Mouse (Mus musculus): ENCODE measurements around the gene Gpr157. TPM values are rescaled to one million over a fixed set of nuclear protein-coding genes. Genes with fewer than 3 reads are reported as not detected.
A peak's percentile ranks its signal among the peaks of the same experiment; 100 is the strongest.

The Gpr157 gene
- total RNA-seq, 2 experiments from 2014 or later, result 3.1 to 3.8 TPM

DNA sequence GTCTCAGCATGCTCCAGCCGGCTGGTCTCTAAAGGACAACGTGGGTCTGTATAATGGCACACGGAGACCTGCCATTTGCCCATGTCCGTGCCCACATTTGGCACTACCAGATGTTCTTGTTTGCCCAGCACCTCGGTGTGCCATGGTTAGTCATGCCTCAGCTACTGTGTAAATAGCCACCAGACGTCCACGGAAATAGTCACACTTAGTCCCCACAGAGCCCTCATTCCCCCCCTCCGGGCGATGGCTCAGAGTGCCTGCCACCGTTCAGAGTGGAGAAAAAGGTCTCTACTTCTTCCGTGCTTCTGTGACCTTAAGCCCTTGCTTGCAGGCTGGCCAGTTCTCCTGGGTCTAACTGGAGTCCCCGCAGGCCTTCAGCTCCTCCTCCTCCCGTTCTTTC, 51.9 kb downstream of the Gpr157 start:
- DNase-seq (ENCODE audit: low spot score in 2 of 2), result no peak

DNA sequence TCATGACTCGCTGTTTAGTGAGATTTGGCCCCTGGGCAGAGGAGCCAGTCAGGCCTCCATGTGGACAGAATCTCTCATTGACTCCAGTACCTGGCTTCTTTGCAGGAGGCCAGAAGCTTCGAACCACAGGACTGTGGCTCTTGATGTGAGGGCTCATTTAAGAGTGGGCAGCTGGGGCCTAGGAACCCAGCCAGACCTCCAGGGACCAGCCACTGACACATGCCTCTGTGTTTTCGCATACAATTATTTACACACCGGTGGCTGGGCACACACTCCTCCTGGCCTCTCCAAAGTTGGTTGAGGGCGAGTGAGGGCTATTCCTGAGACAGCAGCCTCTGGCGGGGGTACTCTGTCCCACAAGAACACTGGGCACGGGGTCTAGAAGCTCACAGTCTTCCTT, 53.2 kb downstream of the Gpr157 start:
- no peak for DNase-seq (ENCODE audit: low spot score in 2 of 2)

DNA sequence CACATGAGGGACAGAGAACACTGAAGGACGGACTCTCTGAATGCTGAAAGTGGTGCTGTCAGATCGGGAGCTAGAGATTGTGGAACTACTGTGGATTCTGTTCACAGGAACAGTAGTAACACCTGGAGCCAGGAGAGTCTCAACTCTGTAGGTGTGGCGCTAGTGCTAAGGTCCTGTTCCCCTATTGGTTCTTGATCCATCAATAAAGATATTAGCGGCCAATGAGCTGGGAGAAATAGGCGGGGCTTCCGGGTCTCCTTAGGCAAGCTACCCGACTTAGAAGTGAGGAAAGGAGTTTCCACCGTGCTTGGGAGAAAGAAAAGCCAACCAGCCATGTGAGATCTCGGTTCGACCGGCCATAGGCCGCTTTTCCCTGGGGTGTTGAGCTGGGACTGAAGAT, 57.1 kb downstream of the Gpr157 start:
- DNase-seq (ENCODE audit: low spot score in 2 of 2), result no peak

DNA sequence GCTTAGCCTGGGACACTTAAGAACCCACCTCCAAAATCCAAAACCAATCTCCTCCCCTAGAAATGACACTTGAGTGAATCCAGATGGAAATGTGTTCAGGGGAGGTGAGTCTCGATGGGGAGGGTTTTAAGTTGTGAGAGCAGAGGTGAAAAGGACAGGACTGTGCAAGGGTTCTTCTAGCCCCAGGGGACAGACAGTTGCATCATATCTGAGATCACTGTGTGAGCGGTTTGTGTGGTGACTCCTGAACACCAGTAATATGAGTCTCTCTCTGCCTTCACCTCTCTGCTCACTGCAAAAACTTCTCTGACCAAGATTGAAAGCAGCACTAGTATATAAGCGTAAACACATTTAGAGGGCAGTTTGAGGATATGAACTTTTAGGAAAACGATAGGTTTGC, 59.1 kb downstream of the Gpr157 start:
- DNase-seq (ENCODE audit: low spot score in 2 of 2), result no peak

DNA sequence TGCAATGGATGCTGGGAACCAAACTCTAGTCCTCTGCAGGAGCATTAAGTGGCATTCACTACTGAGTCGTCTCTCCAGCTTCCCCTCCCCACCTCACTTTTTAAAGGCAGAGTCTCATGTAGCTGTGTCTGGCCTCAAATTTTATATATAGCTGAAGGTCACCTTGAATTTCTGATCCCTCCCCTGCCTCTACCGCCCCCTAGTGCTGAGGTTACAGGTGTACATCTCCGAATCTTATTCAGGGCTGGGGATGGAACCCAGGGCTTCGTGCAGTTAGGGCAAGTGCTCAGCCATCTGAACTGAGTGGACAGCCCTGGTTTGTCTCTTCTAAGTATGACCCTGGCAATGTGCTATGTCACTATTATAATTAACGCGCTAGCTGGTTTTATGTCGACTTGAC, 63.9 kb downstream of the Gpr157 start:
- no peak for DNase-seq (ENCODE audit: low spot score in 2 of 2)

DNA sequence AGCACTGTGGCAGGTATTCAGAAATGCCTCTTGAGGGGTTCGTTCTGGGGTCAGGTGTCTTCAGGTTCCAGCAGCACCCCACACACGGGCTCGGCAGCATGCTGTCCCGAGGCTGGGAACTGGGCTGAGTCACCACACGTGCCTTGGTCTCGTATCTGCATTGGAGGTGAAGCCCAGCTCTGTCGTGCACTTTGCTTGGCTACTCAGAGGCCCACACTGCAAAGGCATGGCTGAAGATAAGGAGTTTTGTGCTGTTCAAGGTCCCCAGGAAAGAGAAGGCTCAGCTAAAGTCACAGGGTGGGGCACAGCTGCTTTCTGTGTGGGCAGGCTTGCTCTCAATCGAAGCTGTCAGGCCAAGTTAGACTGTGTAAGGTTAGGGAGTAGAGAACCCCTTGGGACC, 65.3 kb downstream of the Gpr157 start:
- DNase-seq (ENCODE audit: low spot score in 2 of 2), result no peak

DNA sequence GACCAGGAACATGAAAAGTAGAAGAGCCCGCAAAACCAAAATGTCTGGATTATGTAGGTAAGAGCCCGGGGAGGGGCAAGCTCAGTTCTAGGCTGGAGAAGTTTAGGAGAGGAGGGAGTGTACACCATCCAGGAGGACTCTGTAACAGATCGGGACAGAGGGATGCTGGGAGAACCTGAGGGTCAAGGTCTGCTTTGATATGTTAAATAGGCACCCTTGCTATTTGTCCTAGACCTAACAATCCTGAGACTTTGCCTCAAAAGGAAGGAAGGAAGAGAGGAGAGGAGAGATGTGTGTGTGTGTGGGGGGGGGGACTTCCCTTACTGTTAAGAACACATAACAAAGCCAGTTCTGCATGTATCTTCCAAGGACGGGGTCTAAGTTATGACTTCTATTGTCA, 68.1 kb downstream of the Gpr157 start:
- no peak for DNase-seq (ENCODE audit: low spot score in 2 of 2)

Small RNA genes lying within 50 kb of the gene (microRNA-seq; reads per million reads assigned to microRNA genes)
- 291 reads per million, percentile 60 among the genes with 10 or more reads in this experiment for gene Mir34a

Other genes starting within 250 kb of the Gpr157 start
- 10 to 100 TPM; 36.9 to 42.0 TPM for gene Spsb1, start 132.3 kb upstream of the Gpr157 start, total RNA-seq (2021)
- gene H6pd, start 78.3 kb upstream of the Gpr157 start, total RNA-seq (2021), result 100 to 1,000 TPM; 108 to 120 TPM
- gene Slc2a5, start 31.9 kb downstream of the Gpr157 start, total RNA-seq (2021), result 1 to 10 TPM in 1 of 2 experiments, under 1 TPM in 1; 0.73 to 3.5 TPM
- not detected for gene Slc2a7, start 61.6 kb downstream of the Gpr157 start, total RNA-seq (2021)
- gene Car6, start 114.0 kb downstream of the Gpr157 start, total RNA-seq (2021), result not detected
- gene Eno1, start 149.4 kb downstream of the Gpr157 start, total RNA-seq (2021), result 100 to 1,000 TPM; 259 to 261 TPM
- 100 to 1,000 TPM; 150 to 160 TPM for gene Rere, start 194.3 kb downstream of the Gpr157 start, total RNA-seq (2021)

All from adrenal gland, postnatal 4 days (tissue).